Mouse (Mus musculus) large intestine, adult 2 months (tissue): Measurements from ENCODE around the gene Phactr3. TPM values are rescaled to one million over a fixed set of nuclear protein-coding genes. Genes with fewer than 3 reads are reported as not detected.
"Not testable (repeated sequence)": the region's sequence is repeated elsewhere in the genome, so short reads cannot be mapped to it uniquely, and the experiment has no call there.

Experiments used
- DNase-seq: peaks from one replicate; pipeline ENCODE4 v3.0.0-alpha.2; 2012; ENCODE audit warnings: low read depth, low spot score
- WGBS: fragments of 180-500 bp; shearing (Covaris S2); methylation state at CpG from one replicate; pipeline ENCODE4 v1.1.7; 2018; 5-methylcytosine and 5-hydroxymethylcytosine counted together
- polyA plus RNA-seq: library from polyadenylated mRNA; depleted of rRNA; stranded (reverse); fragments of >200 nt; gene quantifications from 2 replicates; pipeline ENCODE4 v1.2.3, GENCODE M21; 2012; rRNA removed

Gene Phactr3
- polyA plus RNA-seq, result 0.16 and 0.27 TPM in 2 replicates

- 3% methylated on average over 45 of the region's 45 CpGs for WGBS
- no peak for DNase-seq
Measured at GRCm38 (mm10) chr2:178118801-178119560, at the start of gene Phactr3. Phactr3 (plus strand) TSS chr2:178118975.

- not testable (repeated sequence) for DNase-seq
- under 1% methylated on average over 13 of the region's 14 CpGs for WGBS
Measured at GRCm38 (mm10) chr2:178078166-178078717, 40.5 kb upstream of the Phactr3 start, which contains the start of gene Zfp931. Zfp931 (minus strand) TSS chr2:178078476.

GRCm38 (mm10) chr2:178089586-178089985, 29.2 kb upstream of the Phactr3 start:
- DNase-seq, result no peak

GRCm38 (mm10) chr2:178098021-178098420, 20.8 kb upstream of the Phactr3 start:
- 13% methylated on average over 2 of the region's 2 CpGs for WGBS
- no peak for DNase-seq

GRCm38 (mm10) chr2:178101957-178102356, 16.8 kb upstream of the Phactr3 start:
- DNase-seq, result no peak
- 13% methylated on average over 7 of the region's 7 CpGs for WGBS

- DNase-seq, result no peak
- WGBS, result 23% methylated on average over 12 of the region's 12 CpGs
Measured at GRCm38 (mm10) chr2:178117946-178118345, 829 bp upstream of the Phactr3 start.

- 24% methylated on average over 19 of the region's 19 CpGs for WGBS
Measured at GRCm38 (mm10) chr2:178119561-178120355, 983 bp downstream of the Phactr3 start.

GRCm38 (mm10) chr2:178120356-178120645, 1.5 kb downstream of the Phactr3 start:
- no peak for DNase-seq

More at GRCm38 (mm10) chr2:178119561-178120355, 983 bp downstream of the Phactr3 start:
- no peak for DNase-seq

GRCm38 (mm10) chr2:178120651-178121374, 2.0 kb downstream of the Phactr3 start:
- DNase-seq, result no peak
- WGBS, result 82% methylated on average over 8 of the region's 8 CpGs

GRCm38 (mm10) chr2:178121375-178121688, 2.6 kb downstream of the Phactr3 start:
- 47% methylated on average over 2 of the region's 2 CpGs for WGBS
- DNase-seq, result no peak

GRCm38 (mm10) chr2:178121946-178122665, 3.3 kb downstream of the Phactr3 start:
- WGBS, result 42% methylated on average over 4 of the region's 4 CpGs
- DNase-seq, result no peak

GRCm38 (mm10) chr2:178123466-178123865, 4.7 kb downstream of the Phactr3 start:
- 65% methylated on average over 15 of the region's 15 CpGs for WGBS
- DNase-seq, result no peak

- 77% methylated on average over 8 of the region's 8 CpGs for WGBS
- DNase-seq, result no peak
Measured at GRCm38 (mm10) chr2:178125427-178125826, 6.7 kb downstream of the Phactr3 start.

- no peak for DNase-seq
Measured at GRCm38 (mm10) chr2:178126041-178126820, 7.5 kb downstream of the Phactr3 start.

GRCm38 (mm10) chr2:178128594-178128993, 9.8 kb downstream of the Phactr3 start:
- no peak for DNase-seq
- 59% methylated on average over 5 of the region's 5 CpGs for WGBS

More at GRCm38 (mm10) chr2:178126041-178126820, 7.5 kb downstream of the Phactr3 start:
- WGBS, result 87% methylated on average over 7 of the region's 7 CpGs

- 48% methylated on average over 4 of the region's 4 CpGs for WGBS
- no peak for DNase-seq
Measured at GRCm38 (mm10) chr2:178129161-178129560, 10.4 kb downstream of the Phactr3 start.

GRCm38 (mm10) chr2:178129676-178130075, 10.9 kb downstream of the Phactr3 start:
- DNase-seq, result no peak
- 80% methylated on average over 2 of the region's 2 CpGs for WGBS

- DNase-seq, result no peak
- 73% methylated on average over 5 of the region's 5 CpGs for WGBS
Measured at GRCm38 (mm10) chr2:178130536-178130935, 11.8 kb downstream of the Phactr3 start.

- DNase-seq, result no peak
- WGBS, result 66% methylated on average over 5 of the region's 5 CpGs
Measured at GRCm38 (mm10) chr2:178131011-178131410, 12.2 kb downstream of the Phactr3 start.
